Mouse (Mus musculus): ENCODE results near the gene Cnih2. TPM values are rescaled to one million over a fixed set of nuclear protein-coding genes. Genes with fewer than 3 reads are reported as not detected.

Gene Cnih2
- polyA plus RNA-seq, 1 experiment from 2014 or later = 231 TPM

GRCm38 (mm10) chr19:5108702-5109101, 10.4 kb upstream of the Cnih2 start:
- Histone ChIP-seq H3K9me3 (no peaks in the 10 kb centered on the region), H3K4me1 (peaks cover 10% of the 10 kb centered on the region), H3K9ac (no peak overlapping the region), H3K27me3 (replicated peaks) (no peaks in the 10 kb centered on the region), H3K36me3 (peaks cover 78% of the 10 kb centered on the region), H3K27ac (no peak overlapping the region), H3K4me2 (replicated peaks) (no peak overlapping the region), H3K4me3 (no peak overlapping the region)
- WGBS = 67% methylated on average over 4 of the region's 4 CpGs
- no peak for ATAC-seq (ENCODE audit: low FRiP score, low read depth)

GRCm38 (mm10) chr19:5108271-5108575, 9.9 kb upstream of the Cnih2 start:
- Histone ChIP-seq H3K36me3 (peaks cover 78% of the 10 kb centered on the region), H3K4me2 (replicated peaks) (no peak overlapping the region), H3K4me1 (peaks cover 10% of the 10 kb centered on the region), H3K9ac (no peak overlapping the region; the same call in 1 of the 2 replicates), H3K4me3 (no peak overlapping the region), H3K27ac (no peak overlapping the region), H3K27me3 (replicated peaks) (no peaks in the 10 kb centered on the region), H3K9me3 (no peaks in the 10 kb centered on the region)
- WGBS = 28% methylated on average over 5 of the region's 5 CpGs
- no peak for ATAC-seq (ENCODE audit: low FRiP score, low read depth)

- no peak for ATAC-seq (ENCODE audit: low FRiP score, low read depth)
- Histone ChIP-seq H3K4me3 (no peak overlapping the region), H3K36me3 (peaks cover 79% of the 10 kb centered on the region), H3K27ac (no peak overlapping the region), H3K9ac (no peak overlapping the region; the same call in 1 of the 2 replicates), H3K4me2 (replicated peaks) (no peak overlapping the region), H3K4me1 (peaks cover 10% of the 10 kb centered on the region), H3K27me3 (replicated peaks) (no peaks in the 10 kb centered on the region), H3K9me3 (no peaks in the 10 kb centered on the region)
- 72% methylated on average over 18 of the region's 18 CpGs for WGBS
Measured at GRCm38 (mm10) chr19:5107556-5108270, 9.4 kb upstream of the Cnih2 start.

GRCm38 (mm10) chr19:5106731-5107191, 8.4 kb upstream of the Cnih2 start, which contains the start of gene Rab1b:
Gene Rab1b, minus strand, starts transcription at chr19:5107072.
- under 1% methylated on average over 46 of the region's 46 CpGs for WGBS
- Histone ChIP-seq H3K4me2 (replicated peaks) (peak within 1 kb of the TSS; percentile 78), H3K27ac (peak within 1 kb of the TSS; percentile 86), H3K36me3 (peaks cover 79% of the 10 kb centered on the region), H3K4me3 (peak within 1 kb of the TSS; percentile 65), H3K9ac (peak within 1 kb of the TSS; percentile 80), H3K9me3 (no peaks in the 10 kb centered on the region), H3K27me3 (replicated peaks) (no peaks in the 10 kb centered on the region), H3K4me1 (peaks cover 10% of the 10 kb centered on the region)
- ATAC-seq (ENCODE audit: low FRiP score, low read depth) = peak; percentile 94

GRCm38 (mm10) chr19:5106074-5106473, 7.8 kb upstream of the Cnih2 start:
- Histone ChIP-seq H3K4me1 (peaks cover 10% of the 10 kb centered on the region), H3K27me3 (replicated peaks) (no peaks in the 10 kb centered on the region), H3K4me2 (replicated peaks) (peak overlapping the region; percentile 78), H3K4me3 (peak overlapping the region; percentile 65), H3K9me3 (no peaks in the 10 kb centered on the region), H3K36me3 (peaks cover 79% of the 10 kb centered on the region), H3K9ac (peak overlapping the region; percentile 80), H3K27ac (no peak overlapping the region)
- WGBS = 31% methylated on average over 9 of the region's 9 CpGs
- ATAC-seq (ENCODE audit: low FRiP score, low read depth) = 0 out of 2 replicates have a peak, but pooled peaks have one; percentile 11

- Histone ChIP-seq H3K27me3 (replicated peaks) (no peaks in the 10 kb centered on the region), H3K9me3 (no peaks in the 10 kb centered on the region), H3K27ac (peak overlapping the region; percentile 72), H3K9ac (peak overlapping the region; percentile 96), H3K4me2 (replicated peaks) (peak overlapping the region; percentile 97), H3K36me3 (peaks cover 50% of the 10 kb centered on the region), H3K4me3 (peak overlapping the region; percentile 74), H3K4me1 (peaks cover 66% of the 10 kb centered on the region)
- ATAC-seq (ENCODE audit: low FRiP score, low read depth) = no peak
- 3% methylated on average over 29 of the region's 31 CpGs for WGBS
Measured at GRCm38 (mm10) chr19:5097521-5098362, 579 bp downstream of the Cnih2 start.

GRCm38 (mm10) chr19:5095887-5096474, 2.3 kb downstream of the Cnih2 start:
- H3K9me3 ChIP-seq = no peaks in the 10 kb centered on the region
- H3K4me2 ChIP-seq (replicated peaks) = peak overlapping the region; percentile 97
- H3K4me1 ChIP-seq = peaks cover 70% of the 10 kb centered on the region
- ATAC-seq (ENCODE audit: low FRiP score, low read depth) = no peak
- H3K9ac ChIP-seq = peak overlapping the region; percentile 96
- peaks cover 50% of the 10 kb centered on the region for H3K36me3 ChIP-seq
- 11% methylated on average over 9 of the region's 9 CpGs for WGBS
- H3K4me3 ChIP-seq = peak overlapping the region; percentile 74
- H3K27ac ChIP-seq = 0 out of 2 replicates have a peak overlapping the region, but pooled peaks have one; percentile 7
- no peaks in the 10 kb centered on the region for H3K27me3 ChIP-seq (replicated peaks)

- H3K4me2 ChIP-seq (replicated peaks) = peak overlapping the region; percentile 97
- peak overlapping the region; percentile 14; the same call in 1 of the 2 replicates for H3K9ac ChIP-seq
- H3K9me3 ChIP-seq = no peaks in the 10 kb centered on the region
- peak; percentile 29; the same call in 1 of the 2 replicates for ATAC-seq (ENCODE audit: low FRiP score, low read depth)
- H3K4me1 ChIP-seq = peaks cover 70% of the 10 kb centered on the region
- peaks cover 47% of the 10 kb centered on the region for H3K36me3 ChIP-seq
- H3K27me3 ChIP-seq (replicated peaks) = no peaks in the 10 kb centered on the region
- WGBS = 39% methylated on average over 11 of the region's 11 CpGs
- peak overlapping the region; percentile 71; the same call in 1 of the 2 replicates for H3K27ac ChIP-seq
- H3K4me3 ChIP-seq = peak overlapping the region; percentile 27
Measured at GRCm38 (mm10) chr19:5094746-5095417, 3.4 kb downstream of the Cnih2 start.

GRCm38 (mm10) chr19:5094243-5094632, 4.1 kb downstream of the Cnih2 start:
- H3K27me3 ChIP-seq (replicated peaks) = no peaks in the 10 kb centered on the region
- peak overlapping the region; percentile 27 for H3K4me3 ChIP-seq
- no peaks in the 10 kb centered on the region for H3K9me3 ChIP-seq
- peak overlapping the region; percentile 97 for H3K4me2 ChIP-seq (replicated peaks)
- peaks cover 40% of the 10 kb centered on the region for H3K36me3 ChIP-seq
- ATAC-seq (ENCODE audit: low FRiP score, low read depth) = peak; percentile 69
- H3K27ac ChIP-seq = peak overlapping the region; percentile 71; the same call in 1 of the 2 replicates
- 0 out of 2 replicates have a peak overlapping the region, but pooled peaks have one; percentile 21 for H3K9ac ChIP-seq
- peaks cover 67% of the 10 kb centered on the region for H3K4me1 ChIP-seq
- WGBS = under 1% methylated on average over 21 of the region's 21 CpGs

- Histone ChIP-seq H3K9ac (peak overlapping the region; percentile 21; the same call in 1 of the 2 replicates), H3K4me3 (peak overlapping the region; percentile 7; the same call in 1 of the 2 replicates), H3K4me1 (peaks cover 67% of the 10 kb centered on the region), H3K27me3 (replicated peaks) (no peaks in the 10 kb centered on the region), H3K4me2 (replicated peaks) (peak overlapping the region; percentile 97), H3K36me3 (peaks cover 38% of the 10 kb centered on the region), H3K9me3 (no peaks in the 10 kb centered on the region), H3K27ac (no peak overlapping the region)
- no peak; the same call in 1 of the 2 replicates for ATAC-seq (ENCODE audit: low FRiP score, low read depth)
- 74% methylated on average over 12 of the region's 12 CpGs for WGBS
Measured at GRCm38 (mm10) chr19:5093481-5094242, 4.7 kb downstream of the Cnih2 start.

GRCm38 (mm10) chr19:5092083-5092482, 6.2 kb downstream of the Cnih2 start:
- Histone ChIP-seq H3K4me2 (replicated peaks) (no peak overlapping the region), H3K4me3 (no peak overlapping the region), H3K4me1 (peaks cover 58% of the 10 kb centered on the region), H3K27me3 (replicated peaks) (no peaks in the 10 kb centered on the region), H3K36me3 (peaks cover 38% of the 10 kb centered on the region), H3K9ac (no peak overlapping the region), H3K9me3 (no peaks in the 10 kb centered on the region), H3K27ac (no peak overlapping the region)
- WGBS = 83% methylated on average over 10 of the region's 10 CpGs
- ATAC-seq (ENCODE audit: low FRiP score, low read depth) = no peak
